Mouse (Mus musculus) embryonic stem cell, embryonic (primary cell): ENCODE measurements around the gene Gpr137c.

Source experiments
- CTCF ChIA-PET, 4 experiments: fragments of 300-600 bp in 2 of 4; fragments of 350-600 bp in 2 of 4; sonication (Branson Sonifier 250); formaldehyde crosslinking; loops; one replicate each; lab custom pipeline; 2022; ENCODE audit warnings: inconsistent platforms in 2 of 4; lab: Charles Lee
- POLR2A ChIA-PET, 4 experiments: fragments of 300-600 bp in 2 of 4; fragments of 350-600 bp in 2 of 4; sonication (Branson Sonifier 250); formaldehyde crosslinking; loops; one replicate each; lab custom pipeline; 2022; ENCODE audit warnings: antibody characterized with exemption in 4 of 4, inconsistent platforms in 1 of 4; lab: Charles Lee

Gpr137c gene

DNA sequence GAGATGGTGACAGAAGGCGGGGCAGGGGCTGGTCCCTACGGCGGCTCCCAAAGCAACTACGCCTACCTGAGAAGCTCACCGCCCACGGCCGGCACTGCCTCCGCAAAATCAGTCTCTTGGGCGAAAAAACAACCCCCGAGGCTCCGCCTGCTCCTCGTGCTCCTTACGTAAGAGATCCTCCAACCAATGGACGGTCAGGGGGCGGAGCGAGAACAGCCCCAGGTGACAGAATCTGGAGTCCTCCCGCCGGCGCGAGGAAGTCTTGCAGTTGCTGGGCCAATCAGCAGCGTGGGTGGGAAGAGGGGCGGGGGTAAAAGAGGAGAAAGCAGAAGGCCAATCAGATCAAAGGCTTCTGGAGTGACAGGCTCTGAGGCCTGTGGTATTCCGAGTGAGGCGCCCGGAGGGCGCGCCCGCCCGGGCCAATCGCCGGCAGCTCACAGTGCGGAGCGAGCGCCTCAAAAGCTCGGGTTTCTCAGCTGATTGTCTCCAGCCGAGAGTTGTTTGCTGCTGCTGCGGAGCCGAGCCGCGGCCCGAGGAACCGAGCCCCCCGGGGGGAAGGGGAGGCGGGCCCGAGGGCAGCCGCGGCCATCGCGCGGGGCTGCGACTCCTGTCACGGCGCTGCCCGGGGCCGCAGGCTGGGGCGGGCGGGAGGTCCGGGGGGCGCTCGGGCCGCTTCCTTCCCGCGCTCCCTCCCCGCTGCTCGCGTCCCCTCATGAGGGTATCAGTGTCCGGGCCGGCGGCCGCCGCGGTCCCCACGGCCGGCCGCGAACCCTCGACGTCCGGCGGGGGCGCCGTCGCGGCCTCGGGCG is at the start of gene Gpr137c:
Gpr137c (plus strand) TSS at position 437 of the 809 bp plus-strand sequence.
- ChIA-PET CTCF (interaction anchor here in 1 of 4 experiments (0.6 kb wide), 1 partner anchor 471 kb away, joined by 4 read pairs; no protein-coding TSS in a partner anchor), POLR2A (interaction anchor here in 3 of 4 experiments (0.6 to 3.5 kb wide), 50 partner anchors 9 to 439 kb away, joined by 3 to 22 read pairs (median 4); partner anchors contain the start of genes Psmc6 (in 3 of the 3), Styx (in 3 of the 3), Ero1l (in 2 of the 3) and Ddhd1 (in 1 of the 3))

- ChIA-PET POLR2A (interaction anchor here in 1 of 4 experiments (0.9 kb wide), 1 partner anchor 48 kb away, joined by 3 read pairs; no protein-coding TSS in a partner anchor), CTCF (no interaction called here)
Observed at GRCm38 (mm10) chr14:45172260-45172659, 47.3 kb upstream of the Gpr137c start.

DNA sequence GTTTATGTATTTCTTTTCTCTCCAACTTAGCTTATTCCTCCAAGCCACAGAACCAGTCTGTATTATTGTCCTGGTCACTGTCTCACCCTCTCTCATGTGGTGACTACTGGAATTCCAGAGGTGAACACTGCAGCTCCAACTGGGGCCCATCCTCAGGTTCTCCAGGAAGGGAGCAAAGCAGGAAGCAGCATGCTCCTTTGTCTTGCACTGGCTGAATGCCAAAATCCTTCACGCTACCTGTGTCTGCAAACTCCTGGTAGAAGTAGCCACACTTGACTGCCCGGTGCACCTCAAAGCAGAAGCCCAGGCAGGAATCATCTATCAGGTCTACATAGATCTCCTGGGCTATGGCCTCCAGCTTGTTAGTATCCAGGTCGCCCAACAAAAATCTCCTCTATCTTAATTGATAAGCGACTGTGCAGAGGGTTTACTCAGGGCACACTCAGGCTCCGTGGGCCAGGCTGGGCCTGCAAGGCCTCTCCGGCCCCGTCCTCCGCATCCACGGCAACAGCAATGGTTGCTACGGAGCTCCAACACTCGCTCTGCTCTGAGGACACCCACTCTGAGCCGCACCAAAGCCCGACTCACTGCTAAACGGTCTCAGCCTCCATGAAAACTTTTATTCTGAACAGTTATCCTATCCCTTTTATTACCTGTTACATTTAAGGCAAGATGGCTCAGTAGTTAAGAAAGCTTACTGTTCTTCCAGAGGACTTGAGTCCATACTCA is 44.3 kb upstream of the Gpr137c start:
- POLR2A ChIA-PET, result interaction anchor here in 1 of 4 experiments (1.5 to 1.9 kb wide), 2 partner anchors 44 to 46 kb away, joined by 5 read pairs; partner anchors contain the start of gene Gpr137c
- CTCF ChIA-PET, result interaction anchor here in 1 of 4 experiments (0.6 kb wide), 1 partner anchor 603 kb away, joined by 4 read pairs; no protein-coding TSS in a partner anchor

DNA sequence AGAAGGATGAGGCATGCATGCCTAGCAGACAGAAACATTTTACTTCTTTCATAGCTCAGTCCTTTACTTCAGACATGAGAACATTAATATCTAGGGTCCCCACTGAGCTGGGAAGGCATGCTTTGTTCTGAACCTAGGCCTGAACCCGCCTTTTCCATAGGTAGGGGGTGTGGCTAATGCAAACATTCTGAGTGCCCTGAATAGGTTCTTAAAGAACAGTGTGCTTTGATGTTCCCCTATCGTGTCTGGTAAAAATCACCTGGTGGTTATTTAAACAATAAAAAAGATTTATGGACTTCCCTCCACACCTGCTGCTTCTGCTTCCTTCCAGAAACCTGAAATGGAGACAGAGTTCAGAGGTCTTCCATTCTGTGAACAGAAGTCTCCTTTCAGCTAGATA is 40.3 kb upstream of the Gpr137c start:
- ChIA-PET POLR2A (interaction anchor here in 1 of 4 experiments (1.1 kb wide), 1 partner anchor 40 kb away, joined by 4 read pairs; the partner anchor contains the start of gene Gpr137c), CTCF (interaction anchor here in 1 of 4 experiments (0.6 kb wide), 1 partner anchor 480 kb away, joined by 4 read pairs; no protein-coding TSS in a partner anchor)

- ChIA-PET POLR2A (interaction anchor here in 1 of 4 experiments (1.1 kb wide), 1 partner anchor 40 kb away, joined by 4 read pairs; the partner anchor contains the start of gene Gpr137c), CTCF (interaction anchor here in 1 of 4 experiments (0.6 kb wide), 1 partner anchor 479 kb away, joined by 4 read pairs; no protein-coding TSS in a partner anchor)
Observed at GRCm38 (mm10) chr14:45179606-45180005, 39.9 kb upstream of the Gpr137c start.

GRCm38 (mm10) chr14:45181611-45182010 is 37.9 kb upstream of the Gpr137c start:
- ChIA-PET POLR2A (no interaction called here), CTCF (interaction anchor here in 1 of 4 experiments (0.5 kb wide), 1 partner anchor 105 kb away, joined by 5 read pairs; no protein-coding TSS in a partner anchor)

- POLR2A ChIA-PET, result interaction anchor here in 1 of 4 experiments (1.1 to 1.4 kb wide), 2 partner anchors 25 to 30 kb away, joined by 3 to 4 read pairs; partner anchors contain the start of gene Txndc16
- CTCF ChIA-PET, result no interaction called here
Observed at GRCm38 (mm10) chr14:45190999-45191398, 28.5 kb upstream of the Gpr137c start.

- POLR2A ChIA-PET, result interaction anchor here in 1 of 4 experiments (0.6 kb wide), 1 partner anchor 20 kb away, joined by 3 read pairs; no protein-coding TSS in a partner anchor
- CTCF ChIA-PET, result interaction anchor here in 3 of 4 experiments (0.6 to 0.7 kb wide), 3 partner anchors 46 to 350 kb away, joined by 3 to 9 read pairs (median 4); no protein-coding TSS in a partner anchor
Observed at GRCm38 (mm10) chr14:45200607-45201006, 18.9 kb upstream of the Gpr137c start.

GRCm38 (mm10) chr14:45210683-45211082 is 8.8 kb upstream of the Gpr137c start:
- POLR2A ChIA-PET, result interaction anchor here in 2 of 4 experiments (1.4 to 4.6 kb wide), 3 partner anchors 9 to 26 kb away, joined by 3 to 22 read pairs (median 14); partner anchors contain the start of genes Gpr137c (in 2 of the 2) and Txndc16 (in 2 of the 2)
- CTCF ChIA-PET, result no interaction called here

GRCm38 (mm10) chr14:45211431-45211830 is 8.1 kb upstream of the Gpr137c start:
- ChIA-PET CTCF (no interaction called here), POLR2A (interaction anchor here in 2 of 4 experiments (3.1 to 4.6 kb wide), 2 partner anchors 8 kb away, joined by 14 to 22 read pairs; partner anchors contain the start of genes Gpr137c (in 2 of the 2) and Txndc16 (in 2 of the 2))

GRCm38 (mm10) chr14:45216711-45217340 is 2.7 kb upstream of the Gpr137c start:
- ChIA-PET POLR2A (interaction anchor here in 1 of 4 experiments (0.6 to 1.4 kb wide), 3 partner anchors 26 to 441 kb away, joined by 3 to 4 read pairs (median 3); partner anchors contain the start of gene Ddhd1), CTCF (interaction anchor here in 1 of 4 experiments (0.7 kb wide), 1 partner anchor 1565 kb away, joined by 4 read pairs; no protein-coding TSS in a partner anchor)

- ChIA-PET CTCF (no interaction called here), POLR2A (no interaction called here)
Observed at GRCm38 (mm10) chr14:45217693-45218092, 1.8 kb upstream of the Gpr137c start.

- ChIA-PET POLR2A (interaction anchor here (0.6 to 3.5 kb wide), 57 partner anchors 8 to 1924 kb away, joined by 3 to 22 read pairs (median 4); partner anchors contain the start of genes Psmc6 (in 3 of the 4), Styx (in 3 of the 4), Ddhd1 (in 2 of the 4) and Ero1l (in 2 of the 4)), CTCF (interaction anchor here in 3 of 4 experiments (0.6 to 1.4 kb wide), 5 partner anchors 8 to 470 kb away, joined by 4 to 5 read pairs (median 5); partner anchors contain the start of gene Psmc6 (in 1 of the 3))
Observed at GRCm38 (mm10) chr14:45220090-45220956, 806 bp downstream of the Gpr137c start, which contains the start of gene Txndc16. TSS of gene Txndc16 (minus strand) at chr14:45220328.

- ChIA-PET POLR2A (interaction anchor here in 3 of 4 experiments (0.6 to 3.5 kb wide), 30 partner anchors 11 to 1925 kb away, joined by 3 to 22 read pairs (median 4); partner anchors contain the start of genes Ddhd1 (in 2 of the 3), Ero1l (in 2 of the 3), Psmc6 (in 1 of the 3) and Styx (in 1 of the 3)), CTCF (interaction anchor here in 3 of 4 experiments (0.6 to 1.4 kb wide), 4 partner anchors 9 to 261 kb away, joined by 4 to 9 read pairs (median 5); no protein-coding TSS in a partner anchor)
Observed at GRCm38 (mm10) chr14:45220957-45221630, 1.6 kb downstream of the Gpr137c start.

- CTCF ChIA-PET, result no interaction called here
- POLR2A ChIA-PET, result no interaction called here
Observed at GRCm38 (mm10) chr14:45239042-45239441, 19.5 kb downstream of the Gpr137c start.
